Mouse (Mus musculus): ENCODE measurements around the gene Heatr3.

GRCm38 (mm10) chr8:88197328-88197727 is 59.7 kb downstream of the Heatr3 start:
- TF ChIP-seq CTCF (IDR thresholded peaks at IDR 0.05; ENCODE audit: control insufficient read depth, insufficient read depth, low read length), result no peak
- no peak for TF ChIP-seq POLR2A (IDR thresholded peaks at IDR 0.05; ENCODE audit: borderline replicate concordance, control insufficient read depth, low read depth, low read length)
